Mouse (Mus musculus): Measurements from ENCODE around the gene Col12a1.

Col12a1 gene

GRCm38 (mm10) chr9:79606122-79606521, 112.5 kb downstream of the Col12a1 start:
- DNase-seq (ENCODE audit: extremely low spot score, low read depth, low spot score), result no peak

- no peak for DNase-seq (ENCODE audit: extremely low spot score, low read depth, low spot score)
Observed at GRCm38 (mm10) chr9:79605722-79606121, 112.9 kb downstream of the Col12a1 start.

- DNase-seq (ENCODE audit: extremely low spot score, low read depth, low spot score), result no peak
Observed at GRCm38 (mm10) chr9:79604546-79604945, 114.1 kb downstream of the Col12a1 start.

- no peak for DNase-seq (ENCODE audit: extremely low spot score, low read depth, low spot score)
Observed at GRCm38 (mm10) chr9:79603448-79603847, 115.2 kb downstream of the Col12a1 start.

GRCm38 (mm10) chr9:79600237-79600570, 118.4 kb downstream of the Col12a1 start:
- DNase-seq (ENCODE audit: extremely low spot score, low read depth, low spot score), result no peak

GRCm38 (mm10) chr9:79599395-79600236, 119.0 kb downstream of the Col12a1 start:
- DNase-seq (ENCODE audit: extremely low spot score, low read depth, low spot score), result no peak

DNA sequence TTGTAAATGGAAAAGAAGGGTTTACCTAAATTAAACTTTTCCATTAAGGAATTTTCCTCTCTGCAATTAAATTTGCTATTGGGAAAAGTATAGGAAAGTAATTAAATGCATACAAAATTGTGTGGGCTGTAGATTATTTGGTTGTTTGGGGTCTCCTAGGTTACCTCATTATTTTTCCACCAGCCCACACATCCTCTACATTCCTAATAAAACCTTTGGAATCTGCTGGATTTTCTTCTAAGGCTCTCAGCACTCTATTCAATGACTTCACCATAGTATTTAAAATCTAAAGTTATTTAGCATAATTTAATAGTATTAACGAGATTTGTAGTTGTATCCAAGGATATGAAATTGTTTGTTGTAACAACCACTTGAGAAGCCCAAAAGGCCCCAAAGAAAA, 120.1 kb downstream of the Col12a1 start:
- DNase-seq (ENCODE audit: extremely low spot score, low read depth, low spot score), result no peak

- DNase-seq (ENCODE audit: extremely low spot score, low read depth, low spot score), result no peak
Observed at GRCm38 (mm10) chr9:79586415-79587195, 132.0 kb downstream of the Col12a1 start.

GRCm38 (mm10) chr9:79566838-79567237, 151.8 kb downstream of the Col12a1 start:
- no peak for DNase-seq (ENCODE audit: extremely low spot score, low read depth, low spot score)

- DNase-seq (ENCODE audit: extremely low spot score, low read depth, low spot score), result no peak
Observed at GRCm38 (mm10) chr9:79553297-79553696, 165.3 kb downstream of the Col12a1 start.

Data from hindlimb bud, embryonic 11.5 days (tissue).